Mouse (Mus musculus) right cerebral cortex, postnatal 14 days (tissue): ENCODE results near the gene Ptprg.
A peak's percentile ranks its signal among the peaks of the same experiment; 100 is the strongest.

ENCODE experiments used
- DNase-seq: peaks from one replicate; pipeline ENCODE4 v3.0.0; 2022

Gene Ptprg

GRCm38 (mm10) chr14:12114016-12114415, 560.7 kb downstream of the Ptprg start:
- no peak for DNase-seq

GRCm38 (mm10) chr14:12119260-12119659, 565.9 kb downstream of the Ptprg start:
- DNase-seq, result no peak

- DNase-seq, result no peak
Measured at GRCm38 (mm10) chr14:12121906-12122305, 568.6 kb downstream of the Ptprg start.

- DNase-seq, result no peak
Measured at GRCm38 (mm10) chr14:12124682-12125081, 571.4 kb downstream of the Ptprg start.

- no peak for DNase-seq
Measured at GRCm38 (mm10) chr14:12127951-12128350, 574.6 kb downstream of the Ptprg start.

GRCm38 (mm10) chr14:12132046-12132615, 578.8 kb downstream of the Ptprg start:
- no peak for DNase-seq

- DNase-seq, result no peak
Measured at GRCm38 (mm10) chr14:12133163-12133562, 579.8 kb downstream of the Ptprg start.

GRCm38 (mm10) chr14:12134504-12134903, 581.2 kb downstream of the Ptprg start:
- no peak for DNase-seq

GRCm38 (mm10) chr14:12136536-12136935, 583.2 kb downstream of the Ptprg start:
- DNase-seq, result no peak

- peak; percentile 20 for DNase-seq
Measured at GRCm38 (mm10) chr14:12139643-12140481, 586.5 kb downstream of the Ptprg start.

- DNase-seq, result no peak
Measured at GRCm38 (mm10) chr14:12143941-12144485, 590.7 kb downstream of the Ptprg start.

GRCm38 (mm10) chr14:12145919-12146318, 592.6 kb downstream of the Ptprg start:
- DNase-seq, result no peak

- no peak for DNase-seq
Measured at GRCm38 (mm10) chr14:12149529-12149928, 596.2 kb downstream of the Ptprg start.

GRCm38 (mm10) chr14:12151927-12152326, 598.6 kb downstream of the Ptprg start:
- peak; percentile 74 for DNase-seq

GRCm38 (mm10) chr14:12152748-12153147, 599.4 kb downstream of the Ptprg start:
- no peak for DNase-seq

- DNase-seq, result no peak
Measured at GRCm38 (mm10) chr14:12153599-12153998, 600.3 kb downstream of the Ptprg start.

GRCm38 (mm10) chr14:12161738-12162310, 608.5 kb downstream of the Ptprg start:
- DNase-seq, result no peak

GRCm38 (mm10) chr14:12162331-12162854, 609.1 kb downstream of the Ptprg start:
- no peak for DNase-seq

- no peak for DNase-seq
Measured at GRCm38 (mm10) chr14:12163196-12163595, 609.9 kb downstream of the Ptprg start.

GRCm38 (mm10) chr14:12167215-12167614, 613.9 kb downstream of the Ptprg start:
- DNase-seq, result no peak

- DNase-seq, result no peak
Measured at GRCm38 (mm10) chr14:12167651-12168050, 614.3 kb downstream of the Ptprg start.

- DNase-seq, result no peak
Measured at GRCm38 (mm10) chr14:12177436-12177835, 624.1 kb downstream of the Ptprg start.

GRCm38 (mm10) chr14:12178645-12179044, 625.3 kb downstream of the Ptprg start:
- no peak for DNase-seq

- no peak for DNase-seq
Measured at GRCm38 (mm10) chr14:12180116-12180515, 626.8 kb downstream of the Ptprg start.
